Mouse (Mus musculus) small intestine, adult 2 months (tissue): ENCODE measurements around the gene A030014E15Rik.
"Not testable (repeated sequence)": the region's sequence is repeated elsewhere in the genome, so short reads cannot be mapped to it uniquely, and the experiment has no call there.

Experiments
- CTCF ChIP-seq: fragments of 200-500 bp; IDR thresholded peaks from 2 replicates; pipeline ENCODE4 v1.5.1; 2012; ENCODE audit warnings: low read depth, mild to moderate bottlenecking, control low read depth, inconsistent platforms, low read length, moderate library complexity, mixed read lengths; ENCODE audit not compliant: insufficient replicate concordance, insufficient read length; ENCODE audit errors: extremely low read depth
- POLR2A ChIP-seq: fragments of 200-500 bp; IDR thresholded peaks from 2 replicates; pipeline ENCODE4 v1.6.1; 2012; ENCODE audit warnings: low read depth, mild to moderate bottlenecking, control low read depth, inconsistent platforms, low read length, moderate library complexity

DNA sequence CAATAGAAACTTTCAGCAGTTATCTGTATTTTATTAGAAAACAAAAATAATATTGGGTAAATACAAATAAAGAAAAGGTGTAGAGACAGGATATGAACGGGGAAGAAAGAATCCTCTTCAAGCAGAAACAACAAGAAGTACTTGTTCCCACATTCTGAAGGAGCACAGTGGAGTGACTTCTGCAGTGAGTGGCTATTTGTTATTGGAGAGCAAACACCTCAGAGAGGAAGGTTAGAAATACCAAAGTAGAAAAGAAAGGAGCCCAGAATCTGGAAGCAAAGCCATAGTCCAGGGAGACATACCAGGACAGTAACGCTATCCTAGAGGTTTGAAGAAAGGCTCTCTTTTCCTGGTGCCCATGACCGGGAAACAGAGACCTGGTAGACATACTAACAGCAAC is 5.8 kb downstream of the A030014E15Rik start:
- TF ChIP-seq POLR2A, CTCF: not testable (repeated sequence)
